Mouse (Mus musculus): ENCODE measurements around the gene Syt1. TPM values are rescaled to one million over a fixed set of nuclear protein-coding genes. Genes with fewer than 3 reads are reported as not detected.

The Syt1 gene
- polyA plus RNA-seq, 1 experiment from 2014 or later, result 8.6 TPM

GRCm38 (mm10) chr10:108531111-108531510 lies 479.7 kb downstream of the Syt1 start:
- ATAC-seq (ENCODE audit: insufficient read depth, low FRiP score), result no peak; the same call in 1 of the 2 replicates
- Histone ChIP-seq H3K4me2 (ENCODE audit: low read depth, low read length) (no peak overlapping the region), H3K27ac (ENCODE audit: low read length) (no peak overlapping the region), H3K9me3 (replicated peaks; ENCODE audit: control insufficient read depth, low read length) (no peaks in the 10 kb centered on the region), H3K27me3 (ENCODE audit: control insufficient read depth, insufficient read depth, low read length) (no peaks in the 10 kb centered on the region), H3K9ac (ENCODE audit: low read length) (no peak overlapping the region), H3K4me3 (replicated peaks; ENCODE audit: low read length) (no peak overlapping the region), H3K36me3 (ENCODE audit: control insufficient read depth, insufficient read depth, low read length) (no peaks in the 10 kb centered on the region), H3K4me1 (ENCODE audit: control insufficient read depth, insufficient read depth, low read length) (peaks cover 2% of the 10 kb centered on the region; the same call in 1 of the 2 replicates)
- 45% methylated on average over 4 of the region's 4 CpGs for WGBS

GRCm38 (mm10) chr10:108528338-108528737 lies 482.4 kb downstream of the Syt1 start:
- 88% methylated on average over 7 of the region's 7 CpGs for WGBS
- peaks cover 2% of the 10 kb centered on the region; the same call in 1 of the 2 replicates for H3K4me1 ChIP-seq (ENCODE audit: control insufficient read depth, insufficient read depth, low read length)

GRCm38 (mm10) chr10:108525506-108525905 lies 485.3 kb downstream of the Syt1 start:
- ATAC-seq (ENCODE audit: insufficient read depth, low FRiP score), result no peak
- WGBS, result 96% methylated on average over 11 of the region's 11 CpGs

More at GRCm38 (mm10) chr10:108528338-108528737, 482.4 kb downstream of the Syt1 start:
- Histone ChIP-seq H3K36me3 (ENCODE audit: control insufficient read depth, insufficient read depth, low read length) (no peaks in the 10 kb centered on the region), H3K9ac (ENCODE audit: low read length) (no peak overlapping the region), H3K27me3 (ENCODE audit: control insufficient read depth, insufficient read depth, low read length) (no peaks in the 10 kb centered on the region), H3K27ac (ENCODE audit: low read length) (no peak overlapping the region), H3K4me2 (ENCODE audit: low read depth, low read length) (no peak overlapping the region), H3K9me3 (replicated peaks; ENCODE audit: control insufficient read depth, low read length) (no peaks in the 10 kb centered on the region), H3K4me3 (replicated peaks; ENCODE audit: low read length) (no peak overlapping the region)
- no peak for ATAC-seq (ENCODE audit: insufficient read depth, low FRiP score)

GRCm38 (mm10) chr10:108524306-108525029 lies 486.3 kb downstream of the Syt1 start:
- Histone ChIP-seq H3K27ac (ENCODE audit: low read length) (no peak overlapping the region), H3K9me3 (replicated peaks; ENCODE audit: control insufficient read depth, low read length) (no peaks in the 10 kb centered on the region), H3K9ac (ENCODE audit: low read length) (no peak overlapping the region), H3K4me1 (ENCODE audit: control insufficient read depth, insufficient read depth, low read length) (no peaks in the 10 kb centered on the region), H3K4me2 (ENCODE audit: low read depth, low read length) (no peak overlapping the region), H3K36me3 (ENCODE audit: control insufficient read depth, insufficient read depth, low read length) (no peaks in the 10 kb centered on the region), H3K27me3 (ENCODE audit: control insufficient read depth, insufficient read depth, low read length) (no peaks in the 10 kb centered on the region), H3K4me3 (replicated peaks; ENCODE audit: low read length) (no peak overlapping the region)
- no peak for ATAC-seq (ENCODE audit: insufficient read depth, low FRiP score)
- 61% methylated on average over 6 of the region's 6 CpGs for WGBS

More at GRCm38 (mm10) chr10:108525506-108525905, 485.3 kb downstream of the Syt1 start:
- Histone ChIP-seq H3K9me3 (replicated peaks; ENCODE audit: control insufficient read depth, low read length) (no peaks in the 10 kb centered on the region), H3K27me3 (ENCODE audit: control insufficient read depth, insufficient read depth, low read length) (no peaks in the 10 kb centered on the region), H3K4me3 (replicated peaks; ENCODE audit: low read length) (no peak overlapping the region), H3K4me1 (ENCODE audit: control insufficient read depth, insufficient read depth, low read length) (no peaks in the 10 kb centered on the region), H3K36me3 (ENCODE audit: control insufficient read depth, insufficient read depth, low read length) (no peaks in the 10 kb centered on the region), H3K27ac (ENCODE audit: low read length) (no peak overlapping the region), H3K9ac (ENCODE audit: low read length) (no peak overlapping the region), H3K4me2 (ENCODE audit: low read depth, low read length) (no peak overlapping the region)

- 29% methylated on average over 6 of the region's 6 CpGs for WGBS
- Histone ChIP-seq H3K27ac (ENCODE audit: low read length) (no peak overlapping the region), H3K9ac (ENCODE audit: low read length) (no peak overlapping the region), H3K27me3 (ENCODE audit: control insufficient read depth, insufficient read depth, low read length) (no peaks in the 10 kb centered on the region), H3K4me2 (ENCODE audit: low read depth, low read length) (no peak overlapping the region), H3K36me3 (ENCODE audit: control insufficient read depth, insufficient read depth, low read length) (no peaks in the 10 kb centered on the region), H3K4me3 (replicated peaks; ENCODE audit: low read length) (no peak overlapping the region), H3K4me1 (ENCODE audit: control insufficient read depth, insufficient read depth, low read length) (no peaks in the 10 kb centered on the region), H3K9me3 (replicated peaks; ENCODE audit: control insufficient read depth, low read length) (no peaks in the 10 kb centered on the region)
- no peak for ATAC-seq (ENCODE audit: insufficient read depth, low FRiP score)
Observed at GRCm38 (mm10) chr10:108519156-108519555, 491.6 kb downstream of the Syt1 start.

- WGBS, result 84% methylated on average over 9 of the region's 9 CpGs
- Histone ChIP-seq H3K9me3 (replicated peaks; ENCODE audit: control insufficient read depth, low read length) (no peaks in the 10 kb centered on the region), H3K4me3 (replicated peaks; ENCODE audit: low read length) (no peak overlapping the region), H3K27ac (ENCODE audit: low read length) (no peak overlapping the region), H3K27me3 (ENCODE audit: control insufficient read depth, insufficient read depth, low read length) (no peaks in the 10 kb centered on the region), H3K36me3 (ENCODE audit: control insufficient read depth, insufficient read depth, low read length) (no peaks in the 10 kb centered on the region), H3K4me1 (ENCODE audit: control insufficient read depth, insufficient read depth, low read length) (no peaks in the 10 kb centered on the region), H3K9ac (ENCODE audit: low read length) (no peak overlapping the region), H3K4me2 (ENCODE audit: low read depth, low read length) (no peak overlapping the region)
- no peak for ATAC-seq (ENCODE audit: insufficient read depth, low FRiP score)
Observed at GRCm38 (mm10) chr10:108517076-108517475, 493.7 kb downstream of the Syt1 start.

GRCm38 (mm10) chr10:108514671-108515070 lies 496.1 kb downstream of the Syt1 start:
- ATAC-seq (ENCODE audit: insufficient read depth, low FRiP score), result no peak

GRCm38 (mm10) chr10:108509579-108509978 lies 501.2 kb downstream of the Syt1 start:
- no peak for ATAC-seq (ENCODE audit: insufficient read depth, low FRiP score)
- WGBS, result 62% methylated on average over 3 of the region's 3 CpGs
- Histone ChIP-seq H3K27ac (ENCODE audit: low read length) (no peak overlapping the region), H3K4me1 (ENCODE audit: control insufficient read depth, insufficient read depth, low read length) (no peaks in the 10 kb centered on the region), H3K9me3 (replicated peaks; ENCODE audit: control insufficient read depth, low read length) (no peaks in the 10 kb centered on the region), H3K36me3 (ENCODE audit: control insufficient read depth, insufficient read depth, low read length) (no peaks in the 10 kb centered on the region), H3K9ac (ENCODE audit: low read length) (no peak overlapping the region), H3K27me3 (ENCODE audit: control insufficient read depth, insufficient read depth, low read length) (no peaks in the 10 kb centered on the region), H3K4me3 (replicated peaks; ENCODE audit: low read length) (no peak overlapping the region), H3K4me2 (ENCODE audit: low read depth, low read length) (no peak overlapping the region)

More at GRCm38 (mm10) chr10:108514671-108515070, 496.1 kb downstream of the Syt1 start:
- H3K4me3 ChIP-seq (replicated peaks; ENCODE audit: low read length), result no peak overlapping the region
- H3K9me3 ChIP-seq (replicated peaks; ENCODE audit: control insufficient read depth, low read length), result no peaks in the 10 kb centered on the region
- no peak overlapping the region for H3K27ac ChIP-seq (ENCODE audit: low read length)
- H3K4me2 ChIP-seq (ENCODE audit: low read depth, low read length), result no peak overlapping the region
- H3K9ac ChIP-seq (ENCODE audit: low read length), result no peak overlapping the region
- no peaks in the 10 kb centered on the region for H3K4me1 ChIP-seq (ENCODE audit: control insufficient read depth, insufficient read depth, low read length)
- H3K36me3 ChIP-seq (ENCODE audit: control insufficient read depth, insufficient read depth, low read length), result no peaks in the 10 kb centered on the region
- H3K27me3 ChIP-seq (ENCODE audit: control insufficient read depth, insufficient read depth, low read length), result no peaks in the 10 kb centered on the region
- 70% methylated on average over 7 of the region's 7 CpGs for WGBS

GRCm38 (mm10) chr10:108506917-108507316 lies 503.9 kb downstream of the Syt1 start:
- WGBS, result 84% methylated on average over 4 of the region's 4 CpGs
- Histone ChIP-seq H3K9ac (ENCODE audit: low read length) (no peak overlapping the region), H3K4me1 (ENCODE audit: control insufficient read depth, insufficient read depth, low read length) (no peaks in the 10 kb centered on the region), H3K36me3 (ENCODE audit: control insufficient read depth, insufficient read depth, low read length) (no peaks in the 10 kb centered on the region), H3K4me2 (ENCODE audit: low read depth, low read length) (no peak overlapping the region), H3K9me3 (replicated peaks; ENCODE audit: control insufficient read depth, low read length) (no peaks in the 10 kb centered on the region), H3K4me3 (replicated peaks; ENCODE audit: low read length) (no peak overlapping the region), H3K27me3 (ENCODE audit: control insufficient read depth, insufficient read depth, low read length) (no peaks in the 10 kb centered on the region), H3K27ac (ENCODE audit: low read length) (no peak overlapping the region)
- no peak for ATAC-seq (ENCODE audit: insufficient read depth, low FRiP score)

Measured in stomach, embryonic 16.5 days (tissue).